Mouse (Mus musculus) monocyte, adult 2 months (primary cell): ENCODE data around the gene Olfr25.

Experiments
- DNase-seq, 2 experiments: peaks; one replicate each; pipeline ENCODE4 v3.0.0; 2022; ENCODE audit warnings: low spot score in 2 of 2, low read depth in 1 of 2

The Olfr25 gene

DNA sequence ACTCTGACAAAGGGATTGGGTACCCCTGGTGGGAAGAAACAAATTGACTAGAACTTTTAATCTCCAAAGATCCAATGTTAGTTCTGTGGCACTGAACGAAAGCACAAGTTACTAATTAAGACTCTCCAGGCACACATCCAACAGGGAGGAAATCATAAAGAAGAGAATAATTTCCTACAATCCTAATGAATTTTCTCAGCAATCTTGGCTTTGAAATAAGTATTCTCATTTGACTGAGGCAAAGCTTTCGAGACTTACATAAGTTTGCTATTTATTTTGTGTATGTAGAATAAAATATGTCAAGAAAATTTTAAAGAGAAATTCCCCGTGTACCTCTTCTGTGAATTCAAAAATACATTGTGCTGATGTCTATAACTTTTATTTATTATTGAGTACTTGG lies at the start of gene Olfr25:
TSS of gene Olfr25 (plus strand) at position 301 of the 400 bp plus-strand sequence.
- no peak for DNase-seq

DNA sequence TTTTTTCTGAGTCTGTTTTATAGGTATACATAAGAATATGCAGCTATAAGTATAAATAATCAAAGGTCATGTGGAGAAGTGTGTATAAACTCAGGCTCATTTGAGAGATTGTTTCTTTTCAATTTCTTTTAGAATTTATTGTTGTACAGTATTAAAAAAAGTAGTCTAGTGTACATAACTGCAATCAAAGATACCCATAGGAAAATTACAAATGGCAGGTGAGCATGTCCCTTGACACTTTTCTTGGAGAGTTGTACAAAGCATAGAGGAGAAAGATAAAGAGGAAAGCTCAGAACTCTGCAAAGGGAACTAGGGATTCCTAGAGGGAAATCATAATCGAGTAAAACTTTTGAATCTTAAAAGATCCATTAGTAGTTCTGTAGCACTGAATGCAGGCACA lies 38.1 kb upstream of the Olfr25 start, which contains the start of gene Olfr896-ps1:
TSS of gene Olfr896-ps1 (plus strand) at position 301 of the 400 bp plus-strand sequence.
- no peak for DNase-seq

DNA sequence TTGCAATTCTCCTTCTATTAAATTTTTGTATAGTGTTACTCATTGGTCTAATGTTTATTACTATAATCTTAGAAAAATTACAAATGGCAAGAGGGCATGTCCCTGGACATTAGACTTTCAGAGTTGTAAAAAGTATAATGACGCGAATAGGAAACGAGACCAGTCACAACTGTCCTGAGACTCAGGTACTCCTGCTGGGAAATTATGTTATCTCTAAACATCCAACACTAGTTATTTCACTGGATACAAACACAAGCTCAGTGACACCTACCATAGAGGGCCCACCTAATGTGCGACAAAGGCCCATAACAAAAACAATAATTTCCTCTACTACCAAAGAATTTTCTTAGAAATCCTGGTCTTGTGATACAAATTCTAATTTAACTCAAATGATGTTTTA lies 19.3 kb downstream of the Olfr25 start, which contains the start of gene Olfr898:
TSS of gene Olfr898 (plus strand) at position 301 of the 400 bp plus-strand sequence.
- DNase-seq = no peak

DNA sequence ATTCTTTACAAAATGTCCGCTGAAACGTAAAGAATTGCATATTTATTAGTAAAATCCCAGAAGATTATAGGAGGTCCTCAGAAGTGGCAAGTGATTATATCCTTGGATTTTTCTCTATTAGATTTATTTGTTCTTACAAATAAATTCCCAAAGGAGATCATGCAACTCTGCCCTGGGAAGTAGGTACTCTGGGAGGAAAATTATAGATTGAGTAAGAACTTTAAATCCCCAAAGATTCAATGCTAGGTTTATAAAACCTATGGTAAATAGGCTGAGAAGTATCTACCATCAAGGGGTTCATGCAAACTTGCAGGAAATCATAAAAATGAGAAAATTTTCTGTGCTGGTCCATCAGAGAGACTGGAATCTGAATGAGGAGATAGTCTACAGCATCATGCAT lies 37.7 kb downstream of the Olfr25 start, which contains the start of gene Olfr250:
TSS of gene Olfr250 (plus strand) at position 301 of the 400 bp plus-strand sequence.
- no peak for DNase-seq

DNA sequence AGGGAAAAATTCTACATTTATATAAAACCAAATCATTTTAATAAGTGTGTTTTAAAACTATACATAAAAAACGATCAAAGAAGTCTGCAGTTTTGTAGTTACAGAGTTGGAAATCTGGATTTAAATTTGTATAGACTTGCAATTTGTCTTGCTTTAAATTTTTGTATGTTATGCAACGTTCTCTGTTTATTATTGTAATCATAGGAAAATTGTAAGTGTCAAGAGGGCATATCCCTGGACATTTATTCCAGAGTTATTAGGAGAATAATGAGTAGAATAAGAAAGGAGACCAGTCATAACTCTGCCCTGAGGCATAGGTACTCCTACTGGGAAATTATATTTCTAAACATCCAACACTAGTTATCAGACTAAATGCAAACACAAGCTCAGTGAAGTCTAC lies 47.9 kb downstream of the Olfr25 start, which contains the start of gene Olfr251:
TSS of gene Olfr251 (plus strand) at position 301 of the 400 bp plus-strand sequence.
- DNase-seq = no peak
